Mouse (Mus musculus) Patski (cell line): ENCODE data around the gene Ppih. TPM values are rescaled to one million over a fixed set of nuclear protein-coding genes. Genes with fewer than 3 reads are reported as not detected.
A peak's percentile ranks its signal among the peaks of the same experiment; 100 is the strongest.

Experiments used
- ATAC-seq: fragments of 100-300 bp; one replicate; pipeline ENCODE4 v1.8.0; 2021
- CTCF ChIA-PET: fragments of 350-600 bp; sonication (Branson Sonifier 250); formaldehyde crosslinking; loops from one replicate; lab custom pipeline; 2022; ENCODE audit warnings: inconsistent platforms; lab: Charles Lee
- POLR2A ChIA-PET: fragments of 350-600 bp; sonication (Branson Sonifier 250); formaldehyde crosslinking; loops from one replicate; lab custom pipeline; 2022; ENCODE audit warnings: antibody characterized with exemption, inconsistent platforms; lab: Charles Lee
- DNase-seq: peaks from one replicate; pipeline ENCODE4 v3.0.0-alpha.2; 2011; ENCODE audit warnings: low read depth, low spot score
- H3K27me3 ChIP-seq: fragments of 371-371 bp; one replicate; pipeline ENCODE4 v1.5.1; 2021
- CTCF ChIP-seq: fragments of 100-300 bp; IDR thresholded peaks from one replicate; pipeline ENCODE4 v1.5.1; 2021
- in situ Hi-C: fragments of 300-500 bp; cut with MboI; formaldehyde crosslinking; loops from 3 replicates; pipeline ENCODE4 v1.11.1; 2018; ENCODE audit warnings: low pct_unique_long_range_greater_than_20kb, mixed read lengths
- polyA plus RNA-seq: library from polyadenylated mRNA; unstranded; gene quantifications from one replicate; pipeline ENCODE4 v1.2.3, GENCODE M21; 2021

Gene Ppih
- polyA plus RNA-seq, 1 experiment from 2014 or later, result 10.5 TPM

DNA sequence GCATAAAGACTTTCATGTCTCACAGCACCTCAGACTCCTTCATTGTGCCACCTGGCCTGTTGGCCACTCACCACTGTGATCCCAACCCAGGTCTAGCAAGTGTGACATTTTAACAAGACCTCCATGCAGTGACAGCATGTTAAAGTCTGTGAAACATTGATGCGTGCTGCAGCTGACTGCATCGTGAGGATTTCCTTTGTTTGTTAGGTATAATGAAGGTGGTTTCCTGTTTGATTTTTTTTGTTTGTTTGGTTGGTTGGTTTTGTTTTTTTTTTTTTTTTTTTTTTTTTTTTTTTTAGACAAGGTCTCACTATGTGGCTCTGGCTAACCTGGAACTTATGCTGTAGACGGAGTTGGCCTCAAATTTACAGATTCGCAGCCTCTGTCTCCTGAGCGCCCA lies 57.9 kb downstream of the Ppih start:
- in situ Hi-C loops, result no loop called here
- ATAC-seq (no peak), DNase-seq (no peak)
- POLR2A ChIA-PET, result interaction anchor here (0.7 kb wide), 1 partner anchor 113 kb away, joined by 3 read pairs; no protein-coding TSS in a partner anchor
- CTCF ChIA-PET, result interaction anchor here (1.5 kb wide), 1 partner anchor 12 kb away, joined by 5 read pairs; no protein-coding TSS in a partner anchor
- H3K27me3 ChIP-seq, result no peaks in the 10 kb centered on the region
- no peak for TF ChIP-seq CTCF

DNA sequence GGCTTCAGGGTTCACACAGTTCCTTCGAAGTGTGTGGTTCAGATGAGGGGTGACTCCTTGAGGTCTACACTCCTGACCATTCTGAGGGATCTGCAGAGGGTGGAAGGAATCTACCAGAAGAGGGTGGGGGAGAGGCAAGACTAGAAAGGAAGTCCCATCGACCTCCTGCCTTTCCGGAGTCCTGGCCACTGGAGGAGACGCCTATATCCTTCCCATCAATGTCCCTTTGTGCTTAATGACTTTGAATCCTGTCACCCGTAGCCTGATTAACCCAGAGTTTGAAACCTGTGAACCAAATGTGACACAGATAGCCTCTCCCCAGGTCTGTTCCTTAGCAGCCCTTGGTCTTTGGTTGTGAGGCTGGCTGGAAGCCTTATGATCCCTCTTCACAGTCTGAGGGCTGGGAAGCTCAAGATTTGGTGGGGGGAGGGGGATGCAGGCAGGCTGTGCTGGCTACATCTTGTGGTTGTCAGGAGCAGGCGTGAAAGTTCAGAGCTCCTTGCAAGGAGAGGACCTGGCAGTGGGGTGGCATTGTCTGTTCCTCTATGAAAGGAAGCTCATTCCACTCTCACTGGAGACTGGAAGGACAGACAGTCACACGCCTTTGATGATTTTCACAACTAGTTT lies 59.1 kb downstream of the Ppih start:
- ChIA-PET POLR2A (no interaction called here), CTCF (no interaction called here)
- no peaks in the 10 kb centered on the region for H3K27me3 ChIP-seq
- TF ChIP-seq CTCF, result no peak
- in situ Hi-C loops, result no loop called here
- DNase-seq (no peak), ATAC-seq (no peak)

DNA sequence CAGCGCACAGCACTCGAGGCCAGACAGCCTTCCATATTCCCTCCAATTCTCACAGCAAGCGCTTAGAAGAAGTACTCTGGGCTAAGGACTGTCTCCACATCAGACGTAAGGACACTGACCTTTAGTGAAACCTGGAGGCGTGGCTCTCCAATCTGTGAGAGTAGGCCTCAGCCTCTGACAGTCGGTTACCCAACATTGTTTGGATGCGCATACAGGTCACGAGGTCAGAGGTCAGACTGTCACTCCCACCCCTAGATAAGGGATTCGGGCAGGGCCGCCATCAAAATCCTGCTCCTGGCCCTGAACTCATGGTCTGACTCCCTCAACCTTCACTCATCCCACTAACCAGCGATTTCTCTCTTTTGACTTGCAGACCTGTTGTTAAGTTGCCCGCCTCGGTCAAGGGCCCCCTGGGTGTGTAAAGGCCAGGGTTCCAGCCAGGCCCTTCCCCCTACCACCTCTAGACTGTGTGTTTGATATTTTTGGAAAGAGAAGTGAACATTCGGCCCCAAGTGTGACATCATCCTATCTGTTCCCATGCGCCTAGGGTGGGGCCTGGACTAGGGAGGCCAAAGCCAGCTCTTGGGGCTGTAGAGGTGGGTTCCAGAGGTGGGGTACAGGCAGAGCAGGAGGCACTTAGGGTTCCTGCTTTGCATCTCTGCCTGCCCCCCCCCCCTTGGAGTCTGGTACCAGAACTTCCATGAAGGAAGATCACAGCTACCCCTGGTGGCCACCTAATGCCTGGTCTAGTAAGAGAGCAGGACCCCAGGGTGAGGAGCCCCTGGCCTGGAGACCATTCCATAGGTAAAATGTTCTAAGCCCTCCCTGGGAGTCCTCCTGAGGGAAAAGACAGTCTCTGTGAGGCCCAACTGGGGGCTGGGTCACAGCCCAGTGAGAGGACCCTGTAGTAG lies 60.7 kb downstream of the Ppih start:
- ChIA-PET CTCF (no interaction called here), POLR2A (interaction anchor here (0.7 kb wide), 1 partner anchor 919 kb away, joined by 3 read pairs; no protein-coding TSS in a partner anchor)
- DNase-seq, result no peak
- ATAC-seq, result no peak
- no peaks in the 10 kb centered on the region for H3K27me3 ChIP-seq
- TF ChIP-seq CTCF, result no peak
- in situ Hi-C loops, result no loop called here

DNA sequence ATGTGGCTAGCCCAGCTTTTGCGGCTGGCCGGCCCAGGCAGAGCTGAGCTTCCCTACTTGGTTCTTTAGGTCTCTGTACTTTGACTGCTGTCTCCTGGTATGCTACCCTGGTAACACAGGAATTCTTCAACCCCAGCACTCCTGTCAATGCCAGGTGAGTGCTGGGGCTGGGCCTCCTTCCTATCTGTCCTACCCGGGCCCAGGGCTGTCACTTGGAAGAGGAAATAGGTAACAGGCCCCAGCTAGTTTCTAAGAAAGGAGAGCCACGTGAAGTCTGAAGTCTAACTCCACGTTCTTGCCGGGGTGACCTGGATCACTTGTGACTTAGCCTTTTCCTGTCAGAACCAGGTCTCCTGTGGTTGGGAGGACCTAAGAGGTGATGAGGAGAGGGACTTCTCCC lies 63.3 kb downstream of the Ppih start:
- no peak for TF ChIP-seq CTCF
- in situ Hi-C loops, result no loop called here
- POLR2A ChIA-PET, result no interaction called here
- CTCF ChIA-PET, result no interaction called here
- no peak for DNase-seq
- no peaks in the 10 kb centered on the region for H3K27me3 ChIP-seq
- no peak for ATAC-seq

DNA sequence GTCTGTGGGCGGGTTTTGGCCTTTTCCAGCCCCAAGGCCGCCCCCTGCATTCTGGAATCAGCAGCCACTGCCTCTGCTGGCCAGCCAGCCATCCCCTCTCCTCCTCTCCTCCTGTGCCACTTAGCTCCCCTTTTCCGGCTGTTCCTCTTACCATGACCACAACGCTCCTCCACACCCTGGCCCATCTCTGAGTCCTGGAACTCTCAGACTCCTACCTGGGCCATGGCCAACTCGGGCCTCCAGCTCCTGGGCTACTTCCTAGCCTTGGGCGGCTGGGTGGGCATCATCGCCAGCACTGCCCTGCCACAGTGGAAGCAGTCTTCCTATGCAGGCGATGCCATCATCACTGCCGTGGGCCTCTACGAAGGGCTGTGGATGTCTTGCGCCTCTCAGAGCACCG lies 65.0 kb downstream of the Ppih start, which contains the start of gene Cldn19:
Gene Cldn19, plus strand, starts transcription at position 64 of the 400 bp plus-strand sequence.
- in situ Hi-C loops, result no loop called here
- no peak for DNase-seq
- H3K27me3 ChIP-seq, result no peaks in the 10 kb centered on the region
- no peak for TF ChIP-seq CTCF
- POLR2A ChIA-PET, result no interaction called here
- ATAC-seq, result peak; percentile 23
- CTCF ChIA-PET, result interaction anchor here (1.1 to 1.8 kb wide), 2 partner anchors 26 to 28 kb away, joined by 4 to 6 read pairs; no protein-coding TSS in a partner anchor

DNA sequence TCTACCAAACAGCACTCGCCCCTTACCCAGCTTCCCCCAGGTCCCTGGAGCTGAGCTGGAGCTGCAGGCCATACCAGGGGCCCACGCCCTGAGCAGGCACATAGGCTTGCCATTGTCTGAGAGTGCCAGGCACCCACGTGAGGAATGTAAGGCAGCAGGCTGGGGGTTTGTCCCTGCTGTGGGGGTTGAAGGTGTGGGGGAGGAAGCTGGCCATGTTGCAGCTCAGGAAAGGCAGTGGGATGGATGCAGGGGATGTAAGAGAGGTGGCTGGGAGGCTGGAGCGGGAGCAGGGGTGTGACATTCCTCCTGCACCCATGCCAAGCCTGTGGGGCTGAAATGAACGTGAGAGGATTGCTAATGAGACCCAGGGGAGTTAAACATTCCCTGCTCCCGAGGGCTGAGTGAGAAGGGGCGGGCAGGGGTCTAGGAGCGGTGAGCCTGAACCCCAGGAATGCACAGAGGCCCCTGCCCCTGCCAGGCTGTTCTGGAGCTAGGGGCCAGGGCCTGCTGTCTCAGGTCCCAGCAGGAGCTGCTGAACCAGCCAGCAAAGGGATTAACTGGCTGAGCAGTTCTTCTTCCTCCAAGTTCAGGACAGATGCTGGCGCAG lies 66.2 kb downstream of the Ppih start:
- no peak for TF ChIP-seq CTCF
- ChIA-PET CTCF (interaction anchor here (1.0 to 1.8 kb wide), 5 partner anchors 8 to 407 kb away, joined by 3 to 6 read pairs (median 3); no protein-coding TSS in a partner anchor), POLR2A (interaction anchor here (1.3 kb wide), 1 partner anchor 10 kb away, joined by 4 read pairs; no protein-coding TSS in a partner anchor)
- no peaks in the 10 kb centered on the region for H3K27me3 ChIP-seq
- in situ Hi-C loops, result no loop called here
- ATAC-seq (peak; percentile 32), DNase-seq (no peak)

DNA sequence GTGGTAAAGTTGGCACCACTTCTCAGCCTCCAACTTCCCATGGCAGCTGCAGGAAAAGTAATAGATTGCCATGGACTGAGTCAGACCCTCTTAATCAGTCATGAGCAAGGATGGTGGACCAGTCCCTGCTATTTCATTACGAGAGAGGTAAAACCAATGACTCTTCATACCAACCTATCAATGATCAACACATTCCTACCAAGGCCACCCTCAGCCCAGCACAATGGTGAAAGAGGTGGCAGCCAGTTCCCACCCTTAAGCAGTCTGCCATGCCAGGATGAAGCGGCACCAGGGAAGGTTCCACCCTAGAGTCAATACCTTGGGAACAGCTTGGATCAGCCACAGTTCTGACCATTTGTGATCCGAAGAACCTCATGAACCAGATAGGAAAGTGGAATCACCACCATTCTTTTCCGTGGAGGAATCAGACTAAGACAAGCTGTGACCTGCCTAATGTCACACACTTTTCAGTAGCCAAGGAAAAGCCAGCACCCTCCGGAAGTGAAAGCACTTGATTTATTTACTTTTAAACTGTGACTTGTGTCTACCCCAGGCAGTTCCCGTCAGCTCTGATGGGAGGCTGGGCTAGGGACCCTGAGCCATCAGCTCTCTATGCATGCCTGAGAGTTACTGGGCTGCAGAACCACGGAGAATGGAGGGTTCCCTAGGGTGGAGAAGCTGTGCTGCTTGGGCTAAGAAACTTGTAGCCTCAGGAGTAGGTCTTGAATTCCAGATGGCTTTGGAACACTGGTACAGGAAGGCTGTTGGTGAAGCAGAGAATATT lies 68.1 kb downstream of the Ppih start:
- DNase-seq, result no peak
- CTCF ChIA-PET, result interaction anchor here (1.0 to 1.3 kb wide), 3 partner anchors 13 to 49 kb away, joined by 3 read pairs; no protein-coding TSS in a partner anchor
- POLR2A ChIA-PET, result interaction anchor here (0.8 kb wide), 1 partner anchor 748 kb away, joined by 4 read pairs; no protein-coding TSS in a partner anchor
- in situ Hi-C loops, result no loop called here
- H3K27me3 ChIP-seq, result no peaks in the 10 kb centered on the region
- TF ChIP-seq CTCF, result no peak
- ATAC-seq, result peak; percentile 27

Other genes starting within 250 kb of the Ppih start
- 59.8 TPM for gene Slc2a1, start 211.8 kb downstream of the Ppih start, polyA plus RNA-seq
- gene Zfp691, start 146.4 kb downstream of the Ppih start, polyA plus RNA-seq, result 11.6 TPM
- not detected for gene Ermap, start 130.5 kb downstream of the Ppih start, polyA plus RNA-seq
- gene Svbp, start 125.2 kb downstream of the Ppih start, polyA plus RNA-seq, result 33.6 TPM
- not detected for gene Tmem269, start 102.3 kb downstream of the Ppih start, polyA plus RNA-seq
- 12.3 TPM for gene AU022252, start 87.8 kb downstream of the Ppih start, polyA plus RNA-seq
- 45.3 TPM for gene P3h1, start 87.6 kb downstream of the Ppih start, polyA plus RNA-seq
- gene Cldn19, start 65.1 kb downstream of the Ppih start, polyA plus RNA-seq, result 7.1 TPM
- 590 TPM for gene Ybx1, start 25.9 kb downstream of the Ppih start, polyA plus RNA-seq
- gene Ccdc30, start 95.0 kb upstream of the Ppih start, polyA plus RNA-seq, result 11.2 TPM
- gene Ppcs, start 101.9 kb upstream of the Ppih start, polyA plus RNA-seq, result 11.3 TPM
- gene Zmynd12, start 102.3 kb upstream of the Ppih start, polyA plus RNA-seq, result 0.46 TPM
- gene Rimkla, start 172.1 kb upstream of the Ppih start, polyA plus RNA-seq, result 0.12 TPM
- 16.7 TPM for gene Foxj3, start 216.5 kb upstream of the Ppih start, polyA plus RNA-seq
- gene Frg2f1, start 219.0 kb upstream of the Ppih start, polyA plus RNA-seq, result 3.8 TPM